Mouse (Mus musculus) liver, adult 2 months (tissue): ENCODE data around the gene Alpk3. TPM values are rescaled to one million over a fixed set of nuclear protein-coding genes. Genes with fewer than 3 reads are reported as not detected.
"Not testable (repeated sequence)": the region's sequence is repeated elsewhere in the genome, so short reads cannot be mapped to it uniquely, and the experiment has no call there.

Experiments used
- DNase-seq: peaks from one replicate; pipeline ENCODE4 v3.0.0-alpha.2; 2011; ENCODE audit warnings: low read depth, low spot score; ENCODE audit errors: extremely low read depth
- H3K27ac ChIP-seq: fragments of 200-500 bp; replicated peaks from 2 replicates; pipeline ENCODE4 v1.5.1; 2012; ENCODE audit warnings: low read depth, mild to moderate bottlenecking, control low read depth, inconsistent platforms, low read length; ENCODE audit not compliant: insufficient read depth
- H3K27me3 ChIP-seq: fragments of 200-500 bp; 2 replicates; pipeline ENCODE4 v1.6.1; 2012; ENCODE audit warnings: mild to moderate bottlenecking, moderate library complexity, low read length, inconsistent platforms; ENCODE audit not compliant: control insufficient read depth, insufficient read depth
- H3K36me3 ChIP-seq: fragments of 200-500 bp; 2 replicates; pipeline ENCODE4 v1.6.1; 2012; ENCODE audit warnings: low read length, inconsistent platforms; ENCODE audit not compliant: control insufficient read depth, insufficient read depth
- H3K4me1 ChIP-seq: fragments of 200-500 bp; 2 replicates; pipeline ENCODE4 v1.6.1; 2011; ENCODE audit warnings: low read length; ENCODE audit not compliant: control insufficient read depth, insufficient read depth
- H3K4me3 ChIP-seq: fragments of 200-500 bp; 2 replicates; pipeline ENCODE4 v1.5.1; 2011; ENCODE audit warnings: low read depth, mild to moderate bottlenecking, control low read depth, low read length, moderate library complexity; ENCODE audit not compliant: insufficient read depth
- H3K79me2 ChIP-seq: fragments of 200-500 bp; 2 replicates; pipeline ENCODE4 v1.6.1; 2012; ENCODE audit warnings: inconsistent platforms, mild to moderate bottlenecking, low read length, moderate library complexity; ENCODE audit not compliant: control insufficient read depth, insufficient read depth
- H3K9ac ChIP-seq: fragments of 200-500 bp; 2 replicates; pipeline ENCODE4 v1.6.1; 2012; ENCODE audit warnings: low read depth, mild to moderate bottlenecking, control low read depth, inconsistent platforms, low read length
- CTCF ChIP-seq: fragments of 200-500 bp; IDR thresholded peaks from 2 replicates; pipeline ENCODE4 v1.5.1; 2011; ENCODE audit warnings: low read depth, low read length, control low read depth
- POLR2A ChIP-seq: fragments of 200-500 bp; IDR thresholded peaks from 2 replicates; pipeline ENCODE4 v1.6.1; 2011; ENCODE audit warnings: low read length, control low read depth; ENCODE audit not compliant: insufficient read depth; ENCODE audit errors: extremely low read depth
- WGBS: fragments of 180-500 bp; shearing (Covaris S2); methylation state at CpG from one replicate; pipeline ENCODE4 v1.1.7; 2018; 5-methylcytosine and 5-hydroxymethylcytosine counted together
- polyA plus RNA-seq: library from polyadenylated mRNA; depleted of rRNA; stranded (reverse); fragments of >200 nt; gene quantifications from 2 replicates; pipeline ENCODE4 v1.2.3, GENCODE M21; 2012
- total RNA-seq: library from RNA; depleted of rRNA; stranded (reverse); fragments of >200 nt; gene quantifications from 2 replicates; pipeline ENCODE4 v1.2.3, GENCODE M21; 2014

The Alpk3 gene
- total and polyA plus RNA-seq, 2 experiments, result 0.09 TPM; not detected in 1

DNA sequence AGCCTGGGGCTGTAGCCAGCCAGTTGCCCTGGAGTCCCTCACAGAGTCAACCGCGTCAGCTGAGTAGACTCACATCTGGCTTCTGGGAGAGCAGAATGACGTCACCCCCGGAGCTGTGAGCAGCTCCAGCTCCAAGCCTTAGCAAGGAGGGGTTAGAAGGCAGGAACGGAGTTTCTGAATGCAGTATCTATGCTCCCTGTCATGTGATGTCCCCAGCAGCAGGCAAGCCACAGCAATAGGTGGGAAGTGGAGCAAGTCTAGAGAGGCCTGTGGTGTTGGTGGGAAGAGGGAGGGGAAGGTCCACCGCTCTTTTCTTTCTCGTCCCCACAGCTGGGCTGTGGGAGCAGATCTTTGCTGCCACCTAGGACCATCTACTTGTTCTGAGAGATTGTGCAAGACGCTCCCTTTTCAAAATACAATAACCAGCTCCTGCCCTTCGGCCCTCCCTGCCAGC is 77.2 kb downstream of the Alpk3 start:
- peak; percentile 68 for DNase-seq

DNA sequence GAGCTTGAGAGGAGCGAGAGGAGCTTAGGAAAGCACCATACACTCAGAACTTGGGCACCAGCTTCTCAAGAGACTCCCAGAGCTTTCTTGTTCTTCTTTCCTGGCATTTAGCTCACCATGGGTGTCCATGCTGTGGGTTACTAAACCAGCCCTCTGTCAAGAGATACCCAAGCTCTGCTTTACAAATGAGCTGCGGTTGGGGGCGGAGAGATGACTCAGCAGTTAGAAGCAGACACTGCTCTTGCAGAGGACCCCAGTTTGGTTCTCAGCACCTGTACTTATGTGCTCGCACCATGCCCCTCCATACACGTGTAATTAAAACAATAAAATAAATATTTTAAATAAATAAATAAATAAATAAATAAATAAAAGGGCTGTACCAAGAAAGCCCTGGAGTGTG is 79.9 kb downstream of the Alpk3 start:
- H3K27me3 ChIP-seq, result no peaks in the 10 kb centered on the region
- H3K9ac ChIP-seq, result no peak overlapping the region
- H3K27ac ChIP-seq, result no peak overlapping the region
- no peak for DNase-seq
- WGBS, result 92% methylated on average over 5 of the region's 5 CpGs
- no peak overlapping the region for H3K4me3 ChIP-seq
- TF ChIP-seq POLR2A, result no peak
- no peak for TF ChIP-seq CTCF
- H3K79me2 ChIP-seq, result no peaks in the 10 kb centered on the region
- no peaks in the 10 kb centered on the region for H3K36me3 ChIP-seq
- peaks cover 8% of the 10 kb centered on the region; the same call in 1 of the 2 replicates for H3K4me1 ChIP-seq

More for the DNA sequence above, 77.2 kb downstream of the Alpk3 start:
- TF ChIP-seq POLR2A (no peak), CTCF (peak; percentile 27; the same call in 1 of the 2 replicates)
- peaks cover 8% of the 10 kb centered on the region; the same call in 1 of the 2 replicates for H3K4me1 ChIP-seq
- H3K79me2 ChIP-seq, result no peaks in the 10 kb centered on the region
- H3K36me3 ChIP-seq, result no peaks in the 10 kb centered on the region
- H3K4me3 ChIP-seq, result no peak overlapping the region
- WGBS, result 22% methylated on average over 9 of the region's 9 CpGs
- no peak overlapping the region for H3K27ac ChIP-seq
- no peaks in the 10 kb centered on the region for H3K27me3 ChIP-seq
- H3K9ac ChIP-seq, result no peak overlapping the region

GRCm38 (mm10) chr7:81139100-81139499 is 81.7 kb downstream of the Alpk3 start:
- H3K27ac ChIP-seq, result peak overlapping the region; percentile 42
- no peak for TF ChIP-seq CTCF
- TF ChIP-seq POLR2A, result no peak
- H3K27me3 ChIP-seq, result no peaks in the 10 kb centered on the region
- no peaks in the 10 kb centered on the region for H3K36me3 ChIP-seq
- H3K4me3 ChIP-seq, result no peak overlapping the region
- WGBS, result 54% methylated on average over 7 of the region's 7 CpGs
- peaks cover 8% of the 10 kb centered on the region; the same call in 1 of the 2 replicates for H3K4me1 ChIP-seq
- H3K9ac ChIP-seq, result no peak overlapping the region
- no peaks in the 10 kb centered on the region for H3K79me2 ChIP-seq
- DNase-seq, result peak; percentile 92

- Histone ChIP-seq H3K27me3 (no peaks in the 10 kb centered on the region), H3K4me3 (no peak overlapping the region), H3K79me2 (no peaks in the 10 kb centered on the region), H3K36me3 (no peaks in the 10 kb centered on the region), H3K27ac (peak overlapping the region; percentile 34), H3K9ac (no peak overlapping the region), H3K4me1 (peaks cover 8% of the 10 kb centered on the region; the same call in 1 of the 2 replicates)
- TF ChIP-seq CTCF (no peak), POLR2A (no peak)
- 88% methylated on average over 5 of the region's 5 CpGs for WGBS
- DNase-seq, result no peak
Observed at GRCm38 (mm10) chr7:81139671-81140404, 82.4 kb downstream of the Alpk3 start.

DNA sequence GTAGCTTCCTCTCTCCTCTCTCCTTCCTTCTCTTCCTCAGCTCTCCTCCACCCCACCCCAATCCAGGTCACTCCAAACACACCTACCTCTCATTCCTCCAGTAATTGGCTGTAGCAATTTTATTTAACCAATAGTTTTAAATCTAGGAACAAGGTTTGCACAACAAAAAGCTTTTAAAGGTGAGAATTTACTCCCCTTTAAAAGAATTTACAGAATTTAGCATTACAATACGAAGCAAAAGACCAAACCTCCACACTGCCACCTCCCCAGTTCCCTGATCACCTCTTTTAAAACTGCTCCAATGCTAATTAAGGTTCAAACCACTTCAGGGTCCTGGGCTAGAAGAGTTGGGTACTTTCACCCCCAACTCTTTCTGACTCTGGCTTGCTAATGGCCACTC is 84.1 kb downstream of the Alpk3 start:
- Histone ChIP-seq H3K27ac (no peak overlapping the region), H3K4me3 (no peak overlapping the region), H3K9ac (no peak overlapping the region), H3K36me3 (no peaks in the 10 kb centered on the region), H3K4me1 (peaks cover 6% of the 10 kb centered on the region; the same call in 1 of the 2 replicates), H3K27me3 (no peaks in the 10 kb centered on the region), H3K79me2 (no peaks in the 10 kb centered on the region)
- TF ChIP-seq CTCF (no peak), POLR2A (no peak)
- 90% methylated on average over 1 of the region's 1 CpGs for WGBS
- DNase-seq, result no peak

GRCm38 (mm10) chr7:81143056-81143455 is 85.7 kb downstream of the Alpk3 start:
- H3K9ac ChIP-seq, DNase-seq, H3K4me3 ChIP-seq, H3K79me2 ChIP-seq, H3K27me3 ChIP-seq, H3K36me3 ChIP-seq, H3K27ac ChIP-seq, H3K4me1 ChIP-seq: not testable (repeated sequence)
- WGBS, result 70% methylated on average over 4 of the region's 4 CpGs
